Mouse (Mus musculus) ovary, postnatal 14 days (tissue): ENCODE measurements around the gene Gnaz.

Experiments
- DNase-seq: peaks from one replicate; pipeline ENCODE4 v3.0.0; 2022; ENCODE audit warnings: low spot score

Gene Gnaz

DNA sequence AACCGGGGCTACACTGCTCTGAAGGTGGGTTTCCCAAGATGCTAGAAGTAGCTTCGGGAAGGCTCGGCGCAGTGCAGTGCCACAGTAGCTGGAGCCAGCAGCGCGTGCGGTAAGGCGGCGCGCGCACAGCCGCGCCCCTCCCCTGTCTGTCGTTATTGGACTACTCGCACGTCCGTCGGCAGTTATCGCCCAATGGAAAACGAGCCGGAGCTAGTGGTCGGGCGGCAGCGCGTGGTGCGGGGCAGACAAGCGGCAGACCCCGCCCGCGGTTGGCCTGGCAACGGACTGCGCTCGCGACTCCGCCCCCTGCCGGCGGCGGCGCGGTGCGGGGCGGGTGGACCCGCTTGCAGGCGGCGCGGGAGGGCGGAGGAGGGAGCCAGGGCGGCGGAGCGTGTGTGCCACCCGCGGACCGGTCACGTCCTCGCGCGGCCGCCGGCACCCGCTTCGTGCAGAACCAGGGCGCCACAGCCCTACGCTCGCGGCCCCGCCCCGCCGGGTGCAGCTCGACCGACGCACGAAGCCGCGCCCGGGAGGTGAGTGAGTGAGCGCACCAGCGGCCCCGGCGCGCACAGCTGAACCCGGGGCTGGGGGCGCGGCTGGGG is at the start of gene Gnaz:
Gnaz (plus strand) TSS at position 328 of the 602 bp plus-strand sequence.
- DNase-seq, result peak; percentile 94

DNA sequence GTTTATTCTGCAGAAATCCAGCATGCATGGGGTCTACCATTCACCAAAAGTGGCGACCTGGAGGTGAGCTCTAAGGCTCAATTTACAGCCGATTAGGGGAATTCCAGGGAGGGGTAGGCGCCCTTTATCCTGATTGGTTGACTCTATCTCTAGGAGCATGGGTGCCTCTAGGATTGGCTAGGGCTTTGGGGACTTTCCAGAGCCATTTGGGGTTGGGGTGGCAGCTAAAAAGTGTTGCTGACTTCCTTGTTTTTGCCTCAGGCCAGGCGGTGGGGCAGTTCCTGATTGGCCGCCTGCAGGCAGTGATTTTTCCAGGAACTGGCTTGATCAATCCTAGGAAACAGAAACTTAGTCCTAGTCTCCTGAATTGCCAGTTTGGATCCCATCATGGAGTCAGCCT is 47.7 kb upstream of the Gnaz start:
- no peak for DNase-seq

DNA sequence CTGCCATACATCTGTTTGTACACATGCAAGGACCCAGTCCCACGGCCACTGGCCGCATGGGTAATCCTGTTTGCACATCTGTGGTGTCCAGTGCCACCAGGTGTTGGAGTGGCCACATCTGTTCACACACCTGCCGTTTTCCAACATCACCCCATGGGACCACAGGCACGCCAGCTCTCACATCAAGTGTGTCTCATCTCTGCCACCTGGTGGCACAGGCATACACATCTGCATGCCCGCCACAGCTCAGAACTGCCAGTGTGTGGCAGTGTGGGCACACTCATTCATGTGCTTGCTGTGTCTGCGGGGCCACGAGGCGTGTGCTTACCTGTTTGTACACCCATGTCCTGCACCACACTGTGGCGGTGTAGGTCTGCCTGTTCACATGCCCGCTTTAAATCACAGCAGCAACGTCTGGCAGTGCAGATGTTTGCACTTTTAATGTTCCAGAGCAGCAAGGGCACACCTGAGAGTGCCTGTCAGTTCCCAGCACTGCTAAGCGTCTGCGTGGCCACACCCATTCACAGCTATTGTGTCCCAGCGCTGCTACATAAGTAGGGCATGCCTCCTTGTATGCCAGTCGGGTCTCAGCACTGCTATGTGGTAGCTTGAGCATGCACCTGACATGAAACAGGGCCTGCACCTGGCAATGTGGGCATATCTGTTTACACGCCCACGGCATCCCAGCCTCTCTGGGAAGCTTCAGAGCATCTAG is 46.0 kb upstream of the Gnaz start:
- DNase-seq, result peak; percentile 28

DNA sequence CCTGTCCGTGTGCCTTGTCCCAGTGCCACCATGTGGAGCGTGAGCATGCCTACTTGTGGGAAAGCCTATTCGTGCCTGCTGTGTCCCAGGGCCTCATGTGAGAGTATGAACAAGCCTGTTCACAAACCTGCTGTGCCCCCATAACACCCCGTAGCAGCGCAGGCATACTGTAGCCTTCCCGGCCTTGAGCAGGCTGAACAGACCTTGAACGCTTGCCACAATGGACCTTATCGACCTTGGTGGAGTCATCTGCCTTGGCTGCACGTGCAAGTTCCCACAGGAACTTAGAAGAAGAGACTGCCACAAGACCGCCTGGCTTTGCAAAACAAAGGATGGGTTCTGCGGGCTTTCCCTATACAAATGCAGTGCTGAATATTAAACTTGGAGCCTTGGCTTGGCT is 45.4 kb upstream of the Gnaz start:
- no peak for DNase-seq

DNA sequence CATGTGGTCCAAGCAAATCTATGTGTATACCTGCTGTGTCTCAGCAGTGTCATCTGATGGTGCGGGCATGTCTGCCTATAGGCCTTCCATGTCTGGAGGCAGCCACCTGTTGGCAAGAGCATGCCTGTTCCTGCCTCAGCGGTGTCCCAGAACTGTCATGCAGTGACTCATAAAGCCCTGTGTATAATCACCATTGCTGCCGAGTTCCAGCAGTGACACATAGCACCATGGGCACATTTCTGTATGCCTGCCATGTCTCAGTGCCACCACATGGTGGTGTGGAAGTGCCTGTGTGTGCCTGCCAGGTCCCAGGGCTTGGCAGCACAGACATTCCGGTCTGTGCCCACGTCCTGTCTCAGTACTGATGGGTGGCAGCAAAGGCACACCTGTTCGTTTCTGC is 44.2 kb upstream of the Gnaz start:
- DNase-seq, result no peak

DNA sequence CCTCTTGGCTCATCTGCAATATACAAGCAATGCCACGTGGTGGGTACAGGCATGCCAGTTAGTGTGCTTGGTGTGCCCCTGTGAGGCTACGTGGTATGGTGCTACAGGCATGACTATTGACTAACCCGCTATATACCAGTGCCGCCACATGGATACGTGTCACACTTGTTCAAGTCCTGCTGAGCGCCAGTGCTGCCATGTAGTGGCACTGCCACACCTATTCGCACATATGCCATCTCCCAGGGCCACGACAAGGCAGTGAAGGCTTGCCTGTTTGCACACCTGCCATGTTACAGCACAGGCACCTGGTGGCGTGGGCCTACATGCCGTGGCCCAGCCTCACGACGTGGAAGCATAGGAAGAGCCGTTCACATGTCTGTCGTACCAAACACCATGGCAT is 42.7 kb upstream of the Gnaz start:
- DNase-seq, result no peak

DNA sequence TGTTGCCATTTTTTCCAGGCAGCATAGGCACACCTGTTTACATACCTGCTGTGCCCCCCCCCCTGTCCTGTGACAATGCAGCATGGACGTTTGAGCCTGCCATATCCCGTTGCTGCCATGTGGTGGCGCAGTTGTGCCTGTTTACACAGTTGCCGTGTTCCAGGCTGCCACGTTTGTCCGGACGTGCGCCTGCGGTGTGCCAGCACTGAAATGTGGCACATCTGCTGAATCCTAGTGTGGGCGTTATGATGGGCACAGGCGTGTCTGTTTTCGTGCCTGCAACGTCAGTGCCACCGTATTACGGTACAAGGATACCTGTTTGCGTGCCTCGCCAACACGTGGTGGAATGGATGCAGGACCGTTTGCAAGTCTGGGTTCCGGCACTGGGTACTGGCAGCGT is 41.7 kb upstream of the Gnaz start:
- DNase-seq, result peak; percentile 42

DNA sequence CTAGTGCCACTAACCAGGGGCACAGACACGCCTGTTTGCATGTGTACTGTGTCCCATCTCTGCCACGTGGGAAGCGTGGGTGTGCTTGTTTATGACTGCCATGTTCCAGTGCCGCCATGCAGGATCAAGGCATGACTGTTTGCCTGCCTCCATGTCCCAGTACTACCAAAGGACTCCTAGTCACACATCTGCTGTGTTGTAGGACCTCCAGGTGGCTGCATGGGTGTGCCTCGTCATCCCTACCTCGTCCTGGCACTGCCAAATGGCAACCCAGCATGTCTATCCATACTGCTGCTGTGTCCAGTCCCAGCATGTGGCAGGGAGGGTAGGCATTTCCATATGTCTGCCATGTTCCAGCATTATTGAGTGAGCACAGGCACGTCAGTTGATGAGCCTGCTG is 38.7 kb upstream of the Gnaz start:
- no peak for DNase-seq

DNA sequence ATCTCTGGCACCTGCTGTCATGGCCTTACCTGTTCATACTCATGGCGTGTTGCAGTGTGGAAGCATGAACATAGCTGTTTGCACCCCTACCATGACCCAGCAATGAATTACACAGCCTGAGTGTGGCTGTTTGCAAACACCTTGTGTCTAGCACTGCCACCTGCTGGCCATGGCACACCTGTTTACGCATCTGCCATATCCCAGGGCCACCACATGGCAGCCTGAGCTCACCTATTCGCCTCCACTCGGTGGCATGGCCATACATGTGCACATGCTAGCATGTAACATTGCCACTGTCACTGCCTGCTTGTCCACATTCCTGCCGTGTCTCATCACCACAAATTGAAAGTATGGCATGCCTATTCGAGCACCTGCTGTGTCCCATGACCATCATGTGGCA is 37.4 kb upstream of the Gnaz start:
- DNase-seq, result no peak

DNA sequence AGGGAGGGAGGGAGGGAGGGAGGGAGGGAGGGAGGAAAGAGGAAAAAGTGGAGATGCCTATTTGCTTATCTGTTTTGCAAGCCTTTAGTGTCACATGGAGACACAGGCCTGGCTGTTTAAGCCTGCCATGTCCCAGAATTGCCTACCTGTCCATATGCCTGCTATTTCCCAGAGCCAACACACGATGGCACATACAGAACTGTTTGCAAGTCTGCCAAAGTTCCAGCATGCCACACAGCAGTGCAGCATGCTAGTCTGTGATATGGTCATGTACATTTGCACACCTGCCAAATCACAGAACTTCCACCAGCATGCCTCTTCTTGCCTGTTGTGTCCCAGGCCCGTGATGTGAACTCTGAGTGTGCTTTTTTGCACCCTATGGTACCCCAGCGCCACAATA is 36.4 kb upstream of the Gnaz start:
- no peak for DNase-seq

DNA sequence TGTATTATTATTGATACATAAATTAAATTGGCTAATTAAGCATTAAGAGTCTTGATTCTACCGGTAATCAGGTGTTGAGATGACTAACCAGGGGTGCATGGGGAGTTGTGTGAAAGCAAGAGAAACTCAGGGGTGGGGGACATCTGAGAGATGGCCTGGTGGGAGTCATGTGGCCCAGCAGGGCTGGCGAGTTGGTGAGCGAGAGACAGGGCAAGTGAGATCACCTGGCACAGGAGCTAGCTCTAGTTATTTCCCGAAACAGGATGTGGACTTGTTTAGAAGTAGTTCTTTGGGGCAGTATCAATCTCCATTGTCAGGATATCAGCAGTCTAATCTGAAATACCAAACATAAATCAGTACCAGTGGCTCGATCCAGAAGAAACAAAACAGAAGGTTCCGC is 35.3 kb upstream of the Gnaz start:
- no peak for DNase-seq

DNA sequence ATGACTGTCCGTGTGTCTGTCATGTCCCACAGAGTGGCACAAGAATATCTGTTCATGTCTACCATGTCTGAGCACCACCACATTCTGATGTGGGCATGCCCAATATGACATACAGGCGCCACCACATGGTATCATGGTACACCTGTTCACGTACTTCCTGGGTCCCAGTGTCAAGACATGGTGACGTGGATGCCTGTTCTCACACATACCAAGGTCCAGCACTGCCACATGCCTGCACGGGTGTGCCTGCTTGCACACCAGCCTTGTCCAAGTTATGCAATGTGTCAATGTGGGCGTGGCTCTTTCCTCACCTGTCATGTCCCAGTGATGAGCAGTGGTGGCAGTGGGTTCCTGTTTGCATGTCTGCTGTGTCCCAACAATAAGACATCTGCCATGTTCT is 34.5 kb upstream of the Gnaz start:
- no peak for DNase-seq

DNA sequence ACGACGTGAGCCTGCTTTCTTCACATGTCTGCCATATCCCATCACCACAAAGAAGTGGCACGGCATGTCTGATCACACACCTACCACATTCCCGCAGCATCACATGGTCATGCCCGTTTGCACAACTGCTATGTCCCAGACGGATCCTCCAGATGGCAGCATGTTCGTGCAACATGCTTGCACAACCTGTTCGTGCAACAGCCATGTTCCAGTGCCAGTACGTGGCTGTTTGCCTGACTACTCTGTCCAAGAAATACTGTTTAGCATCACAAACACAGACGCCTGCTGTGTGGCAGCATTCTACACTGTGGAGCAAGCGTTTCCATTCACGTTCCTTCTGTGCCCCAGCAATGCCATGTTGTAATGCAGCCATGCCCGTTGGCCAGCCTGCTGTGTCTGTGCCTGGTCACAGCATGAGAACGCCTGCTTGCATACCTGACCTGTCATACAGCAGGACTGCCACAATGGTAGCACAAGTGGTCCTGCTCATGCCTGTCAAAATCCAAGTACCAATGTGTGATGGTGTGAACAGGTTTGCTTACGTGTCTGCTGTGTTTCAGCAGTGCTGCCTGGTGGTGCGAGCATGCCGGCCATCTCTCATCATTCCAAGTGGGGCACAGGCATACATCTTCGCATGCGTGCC is 33.3 kb upstream of the Gnaz start:
- no peak for DNase-seq

DNA sequence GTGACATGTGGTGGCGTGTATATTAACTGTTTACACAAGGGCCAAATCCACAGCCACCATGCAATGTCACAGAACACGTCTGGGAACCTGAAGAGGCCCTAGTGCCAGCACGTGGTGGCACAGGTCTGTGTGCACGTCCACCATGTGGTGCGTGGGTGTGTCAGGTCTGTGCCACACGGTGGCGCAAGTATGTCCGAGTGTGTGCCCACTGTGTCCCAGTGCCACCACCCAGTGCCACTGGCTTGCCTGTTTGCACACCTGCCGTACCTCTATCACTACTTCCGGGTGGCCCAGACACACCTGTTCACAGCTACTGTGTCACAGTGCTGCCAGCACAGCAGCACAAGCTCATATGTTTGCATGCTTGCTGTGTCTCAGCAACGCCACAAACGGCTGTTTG is 32.5 kb upstream of the Gnaz start:
- no peak for DNase-seq

DNA sequence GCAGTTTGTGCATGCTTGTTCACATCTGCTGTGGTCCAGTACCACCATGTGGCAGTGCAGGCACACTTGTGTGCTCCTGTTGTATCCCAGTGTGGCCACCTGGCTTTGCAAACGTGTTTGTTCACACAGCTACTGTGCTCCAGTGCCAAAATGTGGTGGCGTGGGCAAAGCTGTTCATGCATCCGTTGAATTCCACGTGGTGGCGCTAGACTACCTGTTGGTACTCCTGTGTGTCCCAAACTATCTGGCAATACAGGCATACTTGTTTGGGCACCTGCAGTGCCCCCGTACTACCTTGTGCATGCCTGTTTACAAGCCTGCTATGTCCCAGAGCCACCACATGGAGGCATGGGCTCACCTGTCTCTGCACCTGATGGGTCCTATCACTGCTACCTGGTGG is 32.0 kb upstream of the Gnaz start:
- DNase-seq, result no peak

DNA sequence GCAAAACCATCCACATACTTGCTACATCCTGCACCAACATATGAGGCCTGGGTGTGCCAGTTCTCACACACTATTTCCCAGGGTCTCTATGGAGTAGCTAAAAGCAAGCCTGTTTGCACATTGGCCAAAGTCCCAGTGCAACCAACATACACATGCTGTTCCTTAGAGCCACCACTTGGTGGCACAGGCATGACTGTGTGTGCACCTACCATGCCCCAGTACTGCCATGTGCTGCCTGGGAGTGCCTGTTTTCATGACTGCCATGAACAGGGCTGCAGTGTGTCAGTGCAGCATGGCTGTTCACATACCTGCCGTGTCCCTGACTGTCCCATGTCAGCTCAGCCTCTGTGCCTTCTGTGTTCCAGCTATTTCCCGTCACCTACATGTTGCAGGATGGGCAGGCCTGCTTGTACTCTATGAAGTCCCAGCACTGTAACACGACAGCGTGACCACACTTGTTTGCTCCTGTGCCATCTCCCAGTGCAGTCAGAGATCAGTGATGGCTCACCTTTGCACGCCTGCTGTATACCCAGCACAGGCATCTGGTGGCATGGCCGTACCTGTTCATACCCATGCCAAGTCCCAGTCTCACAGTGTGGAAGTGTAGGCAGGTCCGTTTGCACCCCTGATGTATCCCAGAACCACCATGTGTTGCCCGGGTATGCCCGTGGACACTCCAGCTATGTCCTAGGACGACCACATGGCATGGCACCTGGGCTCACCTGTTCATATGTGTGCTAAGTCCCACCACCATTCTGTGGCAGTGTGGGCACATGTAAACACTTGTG is 29.8 kb upstream of the Gnaz start:
- DNase-seq, result peak; percentile 15

DNA sequence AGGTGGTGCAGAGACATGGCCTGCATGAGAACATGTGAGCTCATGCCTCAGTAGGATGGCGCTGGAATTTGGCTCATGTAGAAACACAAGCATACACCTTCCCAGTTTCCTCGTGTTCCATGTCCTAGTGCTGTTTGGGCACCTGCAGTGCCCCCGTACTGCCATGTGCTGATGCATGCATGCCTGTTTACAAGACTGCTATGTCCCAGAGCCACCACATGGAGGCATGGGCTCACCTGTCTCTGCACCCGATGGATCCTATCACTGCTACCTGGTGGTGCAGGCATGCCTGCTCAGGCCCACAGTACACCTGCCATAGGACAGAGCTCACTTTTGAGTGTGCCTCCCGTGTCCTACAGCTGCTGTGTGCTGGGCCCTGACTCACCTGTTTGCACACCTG is 28.6 kb upstream of the Gnaz start:
- no peak for DNase-seq

DNA sequence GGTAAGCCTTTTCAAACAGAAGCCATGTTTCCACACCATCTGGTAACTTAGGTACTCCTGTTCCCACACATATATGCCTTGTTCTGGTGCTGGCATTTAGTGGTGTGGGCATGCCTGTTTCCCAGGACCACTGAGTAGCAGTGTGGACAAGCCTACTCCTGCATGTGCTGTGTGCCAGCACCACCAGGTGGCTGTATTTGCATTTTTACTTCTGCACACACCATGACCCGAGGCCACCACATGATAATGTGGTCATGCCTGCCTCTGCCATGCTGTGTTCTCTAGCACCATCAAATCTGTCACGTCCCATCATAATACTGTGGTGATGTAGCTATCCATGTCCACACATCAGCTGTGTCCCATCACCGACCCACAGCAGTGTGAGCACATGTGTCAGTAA is 27.7 kb upstream of the Gnaz start:
- DNase-seq, result no peak

DNA sequence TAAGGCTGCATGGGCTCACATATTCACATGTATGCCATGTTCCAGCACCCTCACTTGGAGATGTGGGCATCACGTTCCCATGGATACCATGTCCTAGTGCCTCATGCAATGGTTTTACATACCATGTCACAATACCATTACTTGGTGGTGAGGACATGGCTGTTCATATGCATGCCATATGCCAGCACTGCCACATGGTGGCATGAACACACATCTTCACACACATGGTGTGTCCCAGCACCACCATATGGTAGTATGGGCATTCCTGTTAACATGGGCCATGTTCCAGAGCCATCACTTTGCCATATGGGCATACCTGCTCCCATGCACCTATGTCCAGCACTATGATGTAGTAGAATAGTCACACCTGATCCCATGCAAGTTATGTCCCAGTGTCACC is 26.2 kb upstream of the Gnaz start:
- DNase-seq, result no peak

DNA sequence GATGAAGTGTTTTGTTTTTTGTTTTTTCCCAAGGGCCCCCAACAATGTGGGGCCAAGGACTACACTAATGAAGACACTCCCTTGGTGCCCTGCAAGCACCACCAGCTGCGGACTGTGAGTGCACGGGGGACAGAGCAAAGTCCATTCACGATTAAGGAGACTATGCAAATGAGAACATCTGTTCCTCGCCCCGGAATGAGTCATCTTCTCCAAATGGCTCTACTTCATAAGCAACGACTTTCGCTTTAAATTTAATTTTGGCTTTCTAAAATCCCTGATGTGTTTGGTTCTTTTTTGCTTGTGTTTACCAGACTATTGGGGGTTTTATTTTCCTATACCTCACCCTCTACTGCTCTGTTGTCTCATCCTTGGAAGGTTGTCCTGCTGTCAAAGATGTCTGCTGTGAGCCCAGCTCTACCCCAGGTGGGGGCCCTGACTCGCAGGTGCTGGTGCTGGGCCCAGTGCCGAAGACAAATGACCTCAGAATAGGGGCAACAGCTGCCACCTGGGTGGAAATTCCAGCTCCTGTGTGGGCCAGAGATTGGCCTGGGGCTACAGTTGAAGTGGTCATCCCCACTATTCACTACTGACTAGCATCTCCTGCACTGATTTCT is 14.0 kb upstream of the Gnaz start:
- DNase-seq, result no peak

DNA sequence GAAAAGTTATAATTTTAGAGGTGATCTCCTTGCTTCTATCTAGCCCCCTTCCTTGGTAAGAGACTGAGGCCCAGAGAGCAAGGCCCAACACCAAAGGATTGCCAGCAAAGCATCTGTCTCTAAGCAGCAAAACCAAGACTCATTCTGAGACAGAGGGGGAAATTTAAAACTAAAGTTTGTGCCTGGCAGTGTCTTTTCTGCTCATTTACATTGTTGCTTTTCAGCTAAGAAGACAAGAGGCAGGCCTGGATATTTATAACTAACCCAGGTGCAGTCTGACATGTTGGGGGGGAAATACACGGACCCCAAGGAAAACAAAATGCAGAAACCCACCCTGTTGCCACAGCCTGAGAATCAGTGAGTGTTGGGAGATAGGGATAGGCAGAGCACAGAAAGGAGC is 2.6 kb upstream of the Gnaz start:
- no peak for DNase-seq

DNA sequence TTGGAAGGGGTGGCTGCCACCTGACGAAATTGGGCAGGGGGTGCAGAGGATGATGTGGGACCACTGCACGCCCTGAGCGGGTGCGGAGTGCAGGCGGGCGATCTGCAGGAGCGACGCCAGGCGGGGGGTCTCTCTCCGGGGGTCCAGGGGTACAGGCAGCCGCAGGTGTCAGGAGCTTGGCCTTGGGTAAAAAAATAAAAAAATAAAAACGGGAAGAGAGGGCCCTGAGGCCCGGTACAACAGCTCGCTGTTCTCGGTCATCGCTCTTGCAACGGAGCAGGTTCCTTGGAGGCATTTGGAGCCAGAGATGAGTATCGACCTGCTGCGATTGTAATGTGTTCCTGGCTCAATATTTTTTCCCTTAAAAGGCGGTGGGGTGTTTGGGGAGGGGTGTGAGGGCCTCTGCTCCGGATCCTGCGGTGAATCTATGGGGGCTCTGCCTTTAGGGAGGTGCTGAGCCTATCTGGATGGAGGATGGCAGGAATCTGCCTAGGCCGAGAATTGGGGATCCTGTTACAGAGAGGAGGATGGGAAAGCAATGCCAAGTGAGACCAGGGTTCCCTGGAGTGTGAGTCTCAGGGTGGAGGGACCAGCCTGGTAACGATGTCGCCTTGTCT is 782 bp downstream of the Gnaz start:
- DNase-seq, result no peak
